Mouse (Mus musculus): Measurements from ENCODE around the gene Nxph3.
"Not testable (repeated sequence)": the region's sequence is repeated elsewhere in the genome, so short reads cannot be mapped to it uniquely, and the experiment has no call there.

The Nxph3 gene

DNA sequence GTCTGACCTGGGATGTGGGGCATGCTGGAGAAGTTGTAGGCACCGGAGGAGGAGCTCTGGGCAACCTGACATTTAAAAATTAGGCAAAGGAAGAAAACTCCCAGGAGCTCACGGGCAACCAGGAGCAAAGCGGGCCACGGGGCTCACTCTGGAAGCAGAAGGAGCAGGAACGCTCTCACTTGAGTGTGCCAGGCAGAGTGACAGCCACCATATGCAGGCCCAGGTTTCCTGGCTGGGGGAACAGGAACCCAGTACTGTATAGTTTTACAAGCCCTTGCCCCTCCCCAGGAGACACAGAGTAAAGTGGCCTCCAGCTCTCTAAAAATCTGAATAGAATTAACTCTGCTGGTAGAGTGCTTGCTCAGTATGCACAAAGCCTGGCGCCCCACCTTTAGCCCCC lies 2.8 kb upstream of the Nxph3 start:
- DNase-seq = no peak

GRCm38 (mm10) chr11:95516491-95516911 lies 2.1 kb upstream of the Nxph3 start:
- DNase-seq = no peak

DNA sequence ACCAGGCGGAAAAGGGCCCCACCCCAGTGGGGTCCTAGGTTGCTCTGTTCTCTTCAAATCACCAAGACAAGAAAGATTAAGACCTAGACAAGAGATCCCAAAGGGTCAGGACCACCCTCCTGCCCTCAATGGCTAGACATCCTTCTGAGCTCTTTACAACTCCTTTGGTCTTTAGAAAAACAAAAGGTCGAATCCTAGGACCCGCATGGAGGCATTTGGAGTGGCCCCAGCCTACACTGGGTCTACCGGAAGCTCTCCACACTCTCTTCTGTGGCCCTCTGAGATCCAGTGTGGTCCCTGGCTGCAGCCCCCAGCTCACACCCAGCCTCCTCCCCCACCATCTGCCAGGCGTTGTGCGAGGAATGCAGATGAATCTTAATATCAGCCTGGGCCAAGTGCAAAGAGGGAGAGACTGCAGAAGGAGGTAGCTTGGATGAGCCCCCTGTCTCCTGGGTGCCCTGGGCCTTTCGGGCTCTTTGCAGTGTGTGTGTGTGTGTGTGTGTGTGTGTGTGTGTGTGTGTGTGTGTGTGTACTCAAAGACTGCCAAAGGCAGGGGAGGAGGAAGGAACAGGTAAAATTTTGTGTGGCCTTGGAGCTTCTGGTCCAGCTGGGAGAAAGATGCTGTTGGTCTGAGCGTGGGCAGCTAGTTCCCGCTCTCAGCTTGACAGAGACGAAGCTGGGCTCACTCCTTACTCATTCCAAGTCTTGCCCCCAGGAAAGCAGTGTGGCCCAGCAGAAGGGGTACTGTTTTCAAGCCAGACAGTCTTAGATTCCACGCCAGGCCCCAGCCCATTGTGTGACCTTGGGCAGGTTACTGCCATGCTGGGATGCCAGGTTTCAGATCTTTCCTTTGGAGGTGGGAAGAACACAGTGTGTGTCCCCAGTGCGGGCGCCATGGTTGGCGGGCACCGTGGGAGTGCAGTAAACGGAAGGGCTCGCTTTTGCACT lies 1.3 kb upstream of the Nxph3 start:
- no peak for DNase-seq

DNA sequence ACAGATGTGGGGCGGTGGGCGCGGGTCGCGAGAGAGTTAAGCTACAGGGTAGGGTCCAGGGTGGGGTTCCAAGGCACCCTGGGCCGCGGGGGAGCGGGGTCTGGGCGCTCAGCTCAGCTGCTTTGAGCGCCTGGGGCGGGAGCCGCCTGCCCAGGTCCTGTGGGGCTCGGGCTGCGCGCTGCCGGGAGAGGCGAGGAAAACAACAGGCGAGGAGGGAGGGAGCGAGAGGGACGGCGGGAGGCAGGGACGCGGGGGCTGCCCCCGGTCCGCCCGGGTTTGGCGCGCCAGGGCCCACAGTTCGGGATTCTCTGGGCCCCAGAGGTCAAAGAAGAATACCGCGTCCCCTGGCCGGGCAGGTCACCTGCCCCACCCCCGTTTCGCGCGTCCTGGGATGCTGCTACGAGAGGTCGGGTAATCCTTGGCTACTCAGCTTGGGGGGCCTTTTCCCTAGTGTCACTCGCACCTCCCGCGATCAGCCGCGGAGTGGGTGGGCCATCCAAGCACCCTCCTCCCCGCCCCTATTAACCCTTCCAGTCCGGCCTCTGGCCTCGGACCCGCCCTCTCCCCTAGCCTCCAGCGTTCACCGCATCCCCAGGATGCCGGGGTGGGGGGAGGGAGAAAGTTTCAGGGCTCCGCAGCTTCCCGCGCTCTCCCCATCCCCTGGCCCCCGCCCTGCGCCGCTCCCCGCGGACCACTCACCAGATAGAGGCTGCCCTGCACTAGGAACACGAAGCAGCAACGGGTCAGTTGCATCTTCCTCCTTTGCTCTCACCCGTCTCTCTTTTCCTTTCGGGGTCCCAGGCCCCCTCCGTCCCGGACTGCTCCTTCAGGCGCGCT lies 691 bp downstream of the Nxph3 start:
- DNase-seq = no peak

DNA sequence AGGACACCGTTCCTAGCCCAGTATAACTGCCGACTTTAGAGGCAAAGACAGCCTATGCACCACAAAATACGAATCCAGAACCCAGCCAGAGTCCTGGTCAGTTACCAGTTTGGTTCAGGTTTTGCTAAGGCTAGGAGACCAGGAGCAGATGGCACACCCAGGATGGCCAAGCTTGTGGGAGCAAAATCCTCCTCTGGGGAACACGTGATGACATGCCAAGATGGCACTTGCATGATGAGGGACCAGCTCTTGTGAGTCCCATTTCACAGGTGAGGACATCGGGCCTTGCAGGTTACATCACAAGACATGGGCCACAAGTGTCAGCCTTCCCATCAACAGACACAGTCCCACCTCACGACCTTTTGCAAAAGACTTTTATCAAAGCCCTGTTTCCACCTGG lies 2.0 kb downstream of the Nxph3 start:
- DNase-seq = no peak

DNA sequence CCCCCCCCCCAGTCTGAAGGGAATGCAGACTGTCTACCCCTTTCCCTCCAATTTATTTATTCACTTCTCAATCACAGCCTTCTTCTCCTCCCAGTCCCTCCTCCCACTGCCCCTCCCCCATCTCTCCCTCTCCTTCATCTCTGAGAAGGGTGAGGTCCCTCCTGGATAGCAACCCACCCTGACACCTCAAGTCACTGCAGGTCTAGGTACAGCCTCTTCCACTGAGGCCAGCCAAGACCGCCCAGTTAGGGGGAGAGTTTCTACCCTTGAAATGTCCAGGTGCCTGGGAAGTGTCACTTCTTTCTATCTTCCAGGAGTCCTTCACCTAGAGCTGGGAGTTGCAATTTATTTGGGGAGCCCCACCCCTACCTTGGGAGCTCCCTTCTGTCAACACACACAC lies 2.5 kb downstream of the Nxph3 start:
- DNase-seq = no peak

DNA sequence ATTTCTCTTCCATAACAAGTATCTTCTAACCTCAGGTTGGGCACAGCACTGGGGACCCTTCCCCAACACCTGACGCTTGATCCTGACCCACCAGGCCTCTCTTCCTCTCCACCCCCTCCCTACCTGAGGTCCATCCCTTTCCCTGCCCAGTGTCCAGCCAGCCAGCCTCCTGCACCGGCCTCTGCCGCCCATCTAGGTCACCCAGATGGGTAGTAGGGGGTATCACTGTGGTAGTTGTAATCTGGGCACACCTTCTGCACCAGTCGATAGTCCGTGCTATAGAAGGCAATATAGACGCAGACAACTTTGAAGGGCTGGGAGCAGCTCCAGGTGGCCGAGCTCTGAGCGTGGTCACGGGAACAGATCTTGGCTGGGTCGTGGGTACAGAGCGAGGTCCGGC lies 3.7 kb downstream of the Nxph3 start:
- no peak for DNase-seq

GRCm38 (mm10) chr11:95509126-95509717 lies 5.1 kb downstream of the Nxph3 start:
- DNase-seq = no peak

GRCm38 (mm10) chr11:95508211-95508926 lies 6.0 kb downstream of the Nxph3 start:
- no peak for DNase-seq

DNA sequence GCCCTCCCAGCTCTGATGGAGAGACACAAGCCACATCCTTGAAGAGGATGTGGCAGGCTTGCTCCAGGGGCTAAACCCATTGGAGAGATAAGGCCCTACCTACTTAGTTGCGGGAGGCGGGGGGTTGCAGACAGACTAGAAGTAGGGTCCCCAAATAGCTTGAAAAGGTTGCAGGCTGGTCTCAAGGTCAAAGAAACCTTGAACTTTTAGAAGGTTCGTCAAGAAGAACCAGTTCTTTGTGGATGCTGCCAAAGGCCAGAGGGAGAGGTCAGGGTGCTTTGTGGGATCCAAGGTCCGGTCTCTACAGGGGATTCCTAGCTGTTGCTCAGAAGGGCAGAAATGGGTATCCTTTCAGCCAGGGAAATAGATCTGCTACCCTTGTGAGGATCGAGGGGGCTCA lies 6.6 kb downstream of the Nxph3 start:
- DNase-seq = no peak

DNA sequence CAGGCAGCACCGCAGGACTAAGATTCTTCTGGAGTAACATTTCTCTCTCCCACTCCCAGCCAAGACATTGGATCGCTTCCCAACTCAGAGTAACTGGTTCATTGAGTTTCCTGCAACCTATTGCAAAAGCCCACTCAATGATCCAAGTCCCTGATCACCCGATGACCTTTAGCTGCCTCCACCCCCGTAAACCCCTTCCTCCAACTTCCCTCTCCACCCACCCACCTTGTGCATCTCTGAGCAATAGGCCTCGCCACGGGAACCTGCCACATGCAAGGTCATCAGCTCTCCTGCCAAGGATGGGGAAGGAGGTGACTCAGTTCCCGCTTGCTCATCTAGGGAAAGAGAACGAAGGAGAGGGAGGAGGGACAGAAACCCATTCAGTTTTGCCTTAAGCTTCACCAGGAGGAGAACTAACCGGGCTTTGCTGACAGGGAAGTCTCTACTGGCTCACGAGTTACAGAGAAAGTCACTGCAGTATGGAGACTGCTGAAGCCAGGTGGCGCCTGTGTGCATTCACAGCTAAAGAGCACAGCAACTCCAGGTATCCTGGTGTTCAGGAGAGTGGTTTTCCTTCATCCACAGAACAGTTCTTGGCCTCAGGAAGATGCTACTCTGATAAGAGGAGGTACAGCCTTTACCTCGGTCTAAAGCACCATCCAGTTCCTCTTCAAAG lies 7.2 kb downstream of the Nxph3 start:
- no peak for DNase-seq

- no peak for DNase-seq
Measured at GRCm38 (mm10) chr11:95504271-95504731, 10.1 kb downstream of the Nxph3 start.

DNA sequence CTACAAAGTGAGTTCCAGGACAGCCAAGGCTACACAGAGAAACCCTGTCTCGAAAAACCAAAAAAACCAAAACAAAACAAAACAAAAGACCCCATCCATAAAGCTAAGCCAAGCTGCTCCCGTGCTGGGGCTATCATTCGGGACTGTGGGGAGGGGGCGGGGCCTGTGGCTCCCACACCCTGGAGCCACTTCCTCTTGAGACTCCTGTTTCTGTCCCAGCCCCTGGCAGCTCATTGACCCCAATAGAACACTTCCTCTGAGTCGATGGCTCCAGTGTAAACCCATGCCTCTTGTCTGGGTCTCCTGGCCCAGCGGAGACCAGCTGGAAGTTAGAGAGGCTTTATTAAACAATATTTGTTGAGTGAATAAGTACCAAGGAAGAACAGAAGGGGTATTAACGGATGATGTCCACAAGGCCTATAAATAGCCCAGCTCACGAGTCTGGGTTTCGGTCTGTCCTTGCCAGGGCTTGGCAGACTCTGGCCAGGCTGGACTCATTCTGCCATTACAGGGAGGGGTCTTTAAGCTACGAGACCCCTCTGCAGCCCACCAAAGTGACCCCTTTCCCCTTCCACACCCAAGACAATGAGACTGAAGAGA lies 10.7 kb downstream of the Nxph3 start:
- DNase-seq = no peak

DNA sequence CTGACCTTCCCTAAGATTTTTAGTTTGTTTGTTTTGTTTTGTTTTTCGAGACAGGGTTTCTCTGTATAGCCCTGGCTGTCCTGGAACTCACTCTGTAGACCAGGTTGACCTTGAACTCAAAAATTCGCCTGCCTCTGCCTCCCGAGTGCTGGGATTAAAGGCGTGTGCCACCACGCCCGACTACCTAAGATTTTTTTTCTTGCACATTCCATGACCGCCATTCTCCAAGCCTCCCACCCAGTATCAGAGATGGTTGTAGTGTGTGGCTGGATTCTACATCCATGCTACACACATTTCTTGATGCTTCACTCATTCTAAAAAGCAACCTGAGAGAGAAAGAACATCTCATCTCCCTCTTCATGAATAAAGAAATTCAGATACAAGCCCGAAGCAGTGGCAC lies 12.5 kb downstream of the Nxph3 start:
- DNase-seq = not testable (repeated sequence)

DNA sequence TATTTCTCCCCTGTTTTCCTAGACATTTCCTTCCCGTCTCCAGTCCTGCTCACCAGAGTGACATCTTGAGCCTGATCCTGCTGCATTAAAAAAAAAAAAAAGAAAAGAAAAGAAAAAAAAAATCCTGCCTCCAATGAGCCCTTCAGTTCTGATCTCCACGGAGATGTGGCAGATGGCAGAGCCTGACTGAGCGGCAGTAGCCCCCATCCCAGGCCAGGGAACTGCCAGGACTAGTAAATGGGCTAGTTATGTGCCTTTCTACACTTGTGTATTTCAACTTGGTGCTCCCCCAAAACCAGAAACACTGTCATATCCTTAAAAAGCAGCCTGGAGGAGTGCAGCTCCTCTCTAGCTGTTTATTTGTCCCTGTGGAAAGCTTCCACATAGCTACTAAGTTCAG lies 13.5 kb downstream of the Nxph3 start:
- DNase-seq = no peak

DNA sequence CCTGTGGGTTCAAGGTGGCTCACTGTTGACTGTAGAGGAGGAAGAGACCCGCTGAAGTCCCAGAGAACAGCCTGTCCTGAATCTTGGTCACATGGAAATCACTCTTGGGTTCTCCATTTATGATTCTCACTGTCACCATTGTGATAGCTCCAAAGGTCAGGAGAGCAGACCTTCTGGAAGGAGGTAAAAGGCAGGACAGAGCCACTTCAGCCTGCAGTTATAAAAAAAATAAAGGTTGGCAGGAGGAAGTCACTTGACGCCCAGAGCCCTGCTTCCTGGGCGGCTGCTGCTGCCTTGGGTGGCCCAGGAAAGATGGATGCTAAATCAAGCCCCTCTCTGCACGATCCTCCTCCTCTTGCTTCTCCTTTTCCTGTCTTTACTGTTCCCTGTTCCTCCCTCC lies 14.0 kb downstream of the Nxph3 start:
- DNase-seq = no peak

- no peak for DNase-seq
Measured at GRCm38 (mm10) chr11:95497921-95498320, 16.4 kb downstream of the Nxph3 start.

GRCm38 (mm10) chr11:95495883-95496282 lies 18.5 kb downstream of the Nxph3 start:
- no peak for DNase-seq

DNA sequence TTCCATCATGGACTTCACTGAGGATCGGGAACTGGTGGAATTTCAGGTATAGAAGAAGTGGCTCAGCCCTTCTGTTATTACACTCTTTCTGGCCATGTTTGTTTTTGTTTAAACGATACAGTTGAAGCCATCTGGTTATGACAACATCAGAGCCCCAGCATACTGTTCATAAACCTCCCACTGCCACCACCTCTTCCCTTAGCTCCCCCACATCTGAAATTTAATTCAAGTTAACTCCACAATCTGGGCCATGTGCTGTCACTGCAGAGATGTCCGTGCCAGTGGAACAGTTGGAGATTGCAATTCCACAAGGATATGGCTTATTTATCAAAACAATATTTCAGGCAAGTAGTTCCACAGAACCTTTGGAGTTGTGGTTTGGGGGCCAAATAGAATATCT lies 20.0 kb downstream of the Nxph3 start:
- no peak for DNase-seq

- no peak for DNase-seq
Measured at GRCm38 (mm10) chr11:95493950-95494349, 20.4 kb downstream of the Nxph3 start.

GRCm38 (mm10) chr11:95493010-95493409 lies 21.4 kb downstream of the Nxph3 start:
- no peak for DNase-seq

DNA sequence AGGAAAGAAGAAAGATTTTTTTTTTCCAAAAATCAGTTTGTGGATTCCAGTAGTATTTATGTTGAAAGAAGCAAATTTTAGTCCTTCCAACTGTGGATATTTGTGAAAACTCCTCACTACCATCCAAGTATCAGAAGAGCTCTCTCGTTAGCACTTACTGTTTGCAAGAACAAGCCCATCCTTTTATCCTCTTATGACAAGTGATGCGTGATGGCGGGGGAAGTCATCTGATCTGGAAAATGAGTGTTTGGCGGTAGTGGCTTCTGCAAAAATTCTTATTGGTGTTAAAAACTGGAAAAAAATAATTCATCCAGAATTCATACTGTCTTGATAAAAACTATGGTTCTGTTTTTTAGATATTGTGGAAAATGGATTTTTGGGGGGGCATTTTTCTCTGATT lies 22.1 kb downstream of the Nxph3 start:
- DNase-seq = no peak
